Mouse (Mus musculus) forebrain, embryonic 10.5 days (tissue): ENCODE measurements around the gene Spata13. TPM values are rescaled to one million over a fixed set of nuclear protein-coding genes. Genes with fewer than 3 reads are reported as not detected.

Source experiments
- DNase-seq: peaks from one replicate; pipeline ENCODE4 v3.0.0-alpha.2; 2017; ENCODE audit warnings: low spot score; ENCODE audit errors: extremely low spot score
- H3K27ac ChIP-seq: fragments of 300-500 bp; sonication (generic); 2 replicates; pipeline ENCODE4 v1.5.1; 2016; ENCODE audit warnings: mild to moderate bottlenecking
- H3K27me3 ChIP-seq: fragments of 300-500 bp; sonication (generic); 2 replicates; pipeline ENCODE4 v1.6.1; 2016; ENCODE audit warnings: mild to moderate bottlenecking; ENCODE audit not compliant: poor library complexity, severe bottlenecking
- H3K36me3 ChIP-seq: fragments of 300-500 bp; sonication (generic); replicated peaks from 2 replicates; pipeline ENCODE4 v1.6.1; 2016; ENCODE audit warnings: mild to moderate bottlenecking, moderate library complexity
- H3K4me1 ChIP-seq: fragments of 300-500 bp; sonication (generic); 2 replicates; pipeline ENCODE4 v1.6.1; 2016
- H3K4me3 ChIP-seq: fragments of 300-500 bp; sonication (generic); 2 replicates; pipeline ENCODE4 v1.5.1; 2016; ENCODE audit warnings: mild to moderate bottlenecking, moderate library complexity
- H3K9me3 ChIP-seq: fragments of 300-500 bp; sonication (generic); 2 replicates; pipeline ENCODE4 v1.6.1; 2016; ENCODE audit warnings: mild to moderate bottlenecking, moderate library complexity
- WGBS: fragments of 180-500 bp; shearing (Covaris S2); methylation state at CpG from one replicate; pipeline ENCODE4 v1.1.7; 2016; 5-methylcytosine and 5-hydroxymethylcytosine counted together
- polyA plus RNA-seq: library from polyadenylated mRNA; unstranded; fragments of >200 nt; fragmentation: Nextera tagmentation; extraction: Ambion mirVana; gene quantifications from 2 replicates; pipeline ENCODE4 v1.2.1, GENCODE M21; 2016

Gene Spata13
- polyA plus RNA-seq, 1 experiment from 2014 or later = 102 TPM

DNA sequence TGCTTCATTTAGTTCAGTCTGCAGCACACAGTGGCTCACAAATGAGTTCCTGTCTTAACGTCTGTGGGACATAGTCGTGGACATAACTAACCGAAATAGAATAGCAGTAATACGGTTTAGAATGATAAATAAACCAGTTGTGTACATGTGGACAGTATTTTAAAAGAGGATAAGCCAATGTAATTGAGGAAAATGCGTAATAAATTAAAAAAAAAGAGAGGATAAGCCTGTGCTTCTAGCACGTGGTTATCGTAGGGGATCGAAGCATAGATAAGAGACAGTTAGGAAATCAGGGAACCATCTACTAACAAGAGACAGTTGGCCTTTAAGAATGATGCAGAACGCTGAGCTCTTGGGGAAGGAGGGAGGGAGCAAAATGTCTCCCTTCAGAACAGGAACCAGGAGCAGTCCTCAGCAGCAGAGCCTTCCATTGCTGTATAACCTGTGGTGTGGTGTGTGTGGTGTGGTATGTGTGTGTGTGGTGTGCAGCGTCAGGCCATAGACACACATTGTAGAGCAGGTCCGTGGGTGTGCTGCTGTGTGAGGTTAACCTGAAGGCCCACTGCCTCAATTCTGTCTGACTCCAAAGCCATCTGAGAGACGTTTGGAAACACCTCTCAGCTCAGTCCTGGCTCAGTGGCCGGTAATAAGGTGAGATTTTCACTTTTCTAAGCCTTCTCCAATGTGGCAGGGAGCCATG, 102.2 kb downstream of the Spata13 start:
- no peaks in the 10 kb centered on the region for H3K9me3 ChIP-seq
- H3K4me1 ChIP-seq = peaks cover 82% of the 10 kb centered on the region
- 61% methylated on average over 13 of the region's 13 CpGs for WGBS
- peak overlapping the region; percentile 83 for H3K27ac ChIP-seq
- H3K4me3 ChIP-seq = no peak overlapping the region
- no peaks in the 10 kb centered on the region for H3K27me3 ChIP-seq
- H3K36me3 ChIP-seq = peaks cover 54% of the 10 kb centered on the region
- no peak for DNase-seq

DNA sequence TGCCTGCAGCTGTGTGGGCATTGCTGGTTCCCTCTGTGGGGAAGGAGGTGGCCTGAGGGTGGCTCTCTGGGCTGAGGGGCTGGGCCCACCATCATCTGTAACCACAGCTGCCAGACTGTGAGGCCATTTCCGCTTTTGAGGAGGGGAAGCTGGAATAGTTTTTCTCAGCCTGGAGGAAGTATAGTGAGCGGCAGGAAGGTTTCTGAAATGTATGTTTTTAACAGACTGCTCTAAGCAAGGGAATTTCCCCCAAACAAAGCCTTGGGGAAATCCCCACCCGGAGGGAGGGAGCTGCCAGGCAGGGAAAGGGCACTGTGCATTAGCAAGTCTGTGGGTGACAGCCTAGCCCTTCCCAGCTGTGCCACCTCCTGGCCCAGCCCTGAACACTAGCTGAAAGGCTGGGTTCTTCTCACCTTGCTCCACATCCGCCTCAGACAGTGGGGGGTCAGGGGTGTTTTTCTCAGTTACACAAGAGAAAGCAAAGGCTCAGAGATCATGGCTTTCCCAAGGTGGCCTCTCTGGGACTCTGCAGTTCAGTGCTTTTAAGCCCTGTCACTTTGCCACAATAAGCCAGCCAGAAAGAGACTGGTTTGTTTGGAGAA, 102.9 kb downstream of the Spata13 start:
- Histone ChIP-seq H3K9me3 (no peaks in the 10 kb centered on the region), H3K27me3 (no peaks in the 10 kb centered on the region), H3K36me3 (peaks cover 53% of the 10 kb centered on the region), H3K27ac (peak overlapping the region; percentile 83), H3K4me1 (peaks cover 81% of the 10 kb centered on the region), H3K4me3 (peak overlapping the region; percentile 27; the same call in 1 of the 2 replicates)
- 8% methylated on average over 4 of the region's 4 CpGs for WGBS
- DNase-seq = peak; percentile 19

DNA sequence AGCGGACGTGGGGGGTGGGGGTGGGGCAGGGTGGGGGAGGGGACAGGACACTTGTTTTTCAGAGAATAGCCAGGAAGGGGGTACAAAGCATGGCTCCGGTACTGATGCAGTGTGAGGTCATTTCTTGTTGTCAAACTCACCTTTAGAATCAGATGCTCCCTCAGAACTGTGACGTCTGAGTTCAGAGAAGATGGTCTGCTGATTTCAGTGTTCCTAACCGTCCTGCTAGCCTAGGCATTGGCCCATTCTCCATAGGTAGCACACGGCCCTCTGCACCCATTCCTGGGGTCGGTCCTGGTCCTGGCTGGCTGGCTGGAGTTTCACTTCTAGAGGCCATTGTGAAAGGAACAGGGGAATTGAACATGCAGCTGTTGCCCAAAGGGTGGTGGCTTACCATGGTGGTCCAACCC, 103.4 kb downstream of the Spata13 start:
- Histone ChIP-seq H3K4me3 (peak overlapping the region; percentile 27; the same call in 1 of the 2 replicates), H3K4me1 (peaks cover 77% of the 10 kb centered on the region)
- WGBS = 19% methylated on average over 7 of the region's 7 CpGs

DNA sequence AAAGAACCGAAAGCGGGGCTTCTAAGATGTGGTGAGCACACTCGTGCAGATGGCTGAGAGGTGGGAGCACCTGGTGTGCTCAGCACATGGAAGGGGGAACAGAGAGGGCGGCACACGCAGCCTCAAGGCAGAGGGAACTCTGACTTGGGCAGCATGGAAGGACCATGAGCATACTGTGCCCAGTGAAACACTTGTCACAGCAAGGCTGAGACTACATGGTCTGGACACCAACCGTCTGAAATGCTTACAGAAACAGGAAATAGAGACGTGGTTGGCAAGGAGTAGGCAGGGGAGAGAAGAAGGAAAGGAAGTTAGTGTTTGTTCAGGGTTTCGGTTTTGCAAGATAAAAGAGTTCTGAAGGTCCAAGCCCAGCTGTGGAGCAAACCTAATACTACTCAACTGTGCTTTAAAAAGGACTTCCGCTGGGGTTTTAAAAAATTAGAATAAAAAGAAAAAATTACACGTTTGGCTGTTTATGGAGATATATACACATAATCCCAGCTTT, 104.7 kb downstream of the Spata13 start:
- no peaks in the 10 kb centered on the region for H3K9me3 ChIP-seq
- H3K27me3 ChIP-seq = no peaks in the 10 kb centered on the region
- peaks cover 59% of the 10 kb centered on the region for H3K36me3 ChIP-seq
- 0 out of 2 replicates have a peak overlapping the region, but pooled peaks have one; percentile 59 for H3K27ac ChIP-seq
- peaks cover 64% of the 10 kb centered on the region for H3K4me1 ChIP-seq
- no peak overlapping the region for H3K4me3 ChIP-seq
- WGBS = 73% methylated on average over 10 of the region's 10 CpGs
- no peak for DNase-seq

More for the DNA sequence above, 103.4 kb downstream of the Spata13 start:
- H3K27ac ChIP-seq = peak overlapping the region; percentile 83
- no peak for DNase-seq
- no peaks in the 10 kb centered on the region for H3K27me3 ChIP-seq
- H3K9me3 ChIP-seq = no peaks in the 10 kb centered on the region
- H3K36me3 ChIP-seq = peaks cover 55% of the 10 kb centered on the region

DNA sequence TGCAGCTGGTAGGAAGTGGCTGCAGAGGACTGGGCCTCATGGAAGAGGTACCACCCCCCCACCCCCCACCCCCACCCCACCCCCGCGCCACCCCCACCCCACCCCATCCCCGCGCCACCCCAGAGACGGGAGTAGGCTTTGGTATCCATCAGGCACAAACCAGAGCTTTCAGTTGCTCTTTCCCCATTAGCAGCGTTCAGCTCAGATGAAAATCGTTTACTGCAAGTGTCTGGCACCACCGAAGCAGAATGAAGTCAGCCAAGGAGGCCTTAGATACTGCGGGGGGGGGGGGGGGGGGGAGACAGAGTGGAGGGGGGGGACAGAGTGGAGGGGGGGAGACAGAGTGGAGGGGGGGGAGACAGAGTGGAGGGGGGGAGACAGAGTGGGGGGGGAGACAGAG, 105.4 kb downstream of the Spata13 start:
- H3K36me3 ChIP-seq = peaks cover 61% of the 10 kb centered on the region
- H3K9me3 ChIP-seq = no peaks in the 10 kb centered on the region
- peak overlapping the region; percentile 48; the same call in 1 of the 2 replicates for H3K27ac ChIP-seq
- H3K27me3 ChIP-seq = no peaks in the 10 kb centered on the region
- no peak overlapping the region for H3K4me3 ChIP-seq
- WGBS = 23% methylated on average over 8 of the region's 9 CpGs
- DNase-seq = no peak
- peaks cover 58% of the 10 kb centered on the region for H3K4me1 ChIP-seq

DNA sequence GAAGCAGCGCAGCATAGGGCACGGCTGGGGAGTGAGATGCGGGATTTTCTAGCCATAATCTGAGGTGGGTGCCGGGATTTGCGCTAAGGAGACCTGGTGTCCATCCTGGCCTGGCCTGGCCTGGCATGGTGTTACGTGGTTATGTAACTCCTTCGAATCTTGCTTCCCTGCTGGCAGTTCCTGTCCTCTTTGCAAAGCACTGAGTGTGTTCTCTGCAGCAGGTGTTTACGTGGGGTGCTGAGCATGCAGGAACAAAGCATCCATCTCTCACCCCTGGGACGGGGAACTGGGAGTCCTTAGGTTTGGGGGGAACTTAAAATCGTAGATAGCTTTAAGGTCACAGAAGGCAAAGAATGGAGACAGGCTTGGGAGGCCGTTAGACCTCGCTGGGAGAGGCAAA, 105.8 kb downstream of the Spata13 start:
- H3K4me1 ChIP-seq = peaks cover 54% of the 10 kb centered on the region
- no peak for DNase-seq

DNA sequence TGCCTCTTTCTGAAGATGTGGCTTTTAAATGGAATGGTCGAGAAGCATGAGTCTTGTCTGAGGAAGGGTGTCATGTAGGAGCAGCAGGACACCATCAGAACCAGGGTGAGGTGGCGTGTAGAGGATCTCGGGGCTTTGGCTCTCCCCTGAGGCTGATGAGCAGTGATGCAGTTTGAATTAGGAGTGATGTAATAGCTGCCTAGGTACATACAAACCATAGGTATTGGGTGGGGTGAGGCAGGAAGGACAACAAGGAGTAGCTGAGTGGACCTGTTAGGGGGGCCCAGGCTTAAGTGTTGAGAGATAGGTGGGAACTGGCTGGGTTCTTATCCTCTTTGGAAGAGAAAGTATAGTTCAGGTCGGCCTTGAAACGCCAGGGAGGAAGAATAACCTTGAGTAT, 106.7 kb downstream of the Spata13 start:
- WGBS = 89% methylated on average over 5 of the region's 5 CpGs
- H3K4me1 ChIP-seq = peaks cover 45% of the 10 kb centered on the region
- no peaks in the 10 kb centered on the region for H3K9me3 ChIP-seq
- H3K27me3 ChIP-seq = no peaks in the 10 kb centered on the region
- no peak overlapping the region for H3K27ac ChIP-seq
- no peak overlapping the region for H3K4me3 ChIP-seq
- DNase-seq = no peak
- H3K36me3 ChIP-seq = peaks cover 63% of the 10 kb centered on the region

More for the DNA sequence above, 105.8 kb downstream of the Spata13 start:
- H3K27ac ChIP-seq = peak overlapping the region; percentile 48
- H3K36me3 ChIP-seq = peaks cover 61% of the 10 kb centered on the region
- no peaks in the 10 kb centered on the region for H3K9me3 ChIP-seq
- no peak overlapping the region for H3K4me3 ChIP-seq
- WGBS = 85% methylated on average over 12 of the region's 12 CpGs
- no peaks in the 10 kb centered on the region for H3K27me3 ChIP-seq

DNA sequence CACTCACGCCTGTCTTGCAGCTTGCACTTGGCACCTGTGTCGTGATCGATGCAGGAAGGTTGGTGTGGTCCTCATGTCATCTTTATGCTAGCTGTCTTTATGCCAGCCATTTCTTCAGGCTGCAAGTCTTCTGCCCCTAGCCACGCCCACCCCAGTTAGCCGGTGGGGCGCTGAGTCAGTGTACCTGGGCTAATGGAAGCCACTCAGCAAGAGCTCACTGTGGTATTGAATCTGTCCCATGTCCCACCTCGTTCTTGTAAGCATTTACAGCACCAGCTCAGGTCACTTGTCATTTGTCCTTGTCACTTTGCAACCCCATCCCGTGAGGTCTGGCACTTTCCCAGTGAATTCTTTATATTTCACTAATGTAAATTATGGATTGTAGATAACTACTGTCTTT, 107.2 kb downstream of the Spata13 start:
- Histone ChIP-seq H3K9me3 (no peaks in the 10 kb centered on the region), H3K27me3 (no peaks in the 10 kb centered on the region), H3K27ac (no peak overlapping the region), H3K36me3 (peaks cover 68% of the 10 kb centered on the region), H3K4me3 (no peak overlapping the region), H3K4me1 (peaks cover 39% of the 10 kb centered on the region)
- WGBS = 84% methylated on average over 8 of the region's 8 CpGs
- DNase-seq = no peak

DNA sequence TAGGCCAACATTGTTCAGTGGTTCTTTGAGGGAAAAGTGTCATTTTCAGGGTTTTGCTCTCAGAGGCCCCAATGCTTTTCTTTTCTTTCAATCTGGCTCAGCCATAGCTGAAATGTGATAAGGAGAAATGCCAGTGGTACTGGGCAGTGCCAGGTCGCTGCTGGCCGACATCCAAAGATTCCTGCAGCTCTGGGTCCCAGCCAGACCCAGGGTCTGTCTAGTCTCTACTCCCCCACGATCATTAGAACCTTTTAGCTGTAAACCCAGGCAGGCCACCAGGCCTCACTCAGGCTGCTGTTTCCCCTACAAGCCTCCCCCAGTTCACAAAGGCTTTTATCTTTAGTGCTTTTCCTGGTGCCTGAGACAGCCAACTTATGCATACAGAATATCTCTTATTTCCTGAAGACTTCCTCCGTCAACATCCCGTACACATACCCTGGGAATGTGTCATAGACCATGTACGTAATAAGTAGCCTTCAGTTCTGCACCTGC, 107.7 kb downstream of the Spata13 start:
- Histone ChIP-seq H3K27ac (0 out of 2 replicates have a peak overlapping the region, but pooled peaks have one; percentile 3), H3K9me3 (no peaks in the 10 kb centered on the region), H3K36me3 (peaks cover 68% of the 10 kb centered on the region), H3K27me3 (no peaks in the 10 kb centered on the region), H3K4me3 (no peak overlapping the region), H3K4me1 (peaks cover 34% of the 10 kb centered on the region)
- DNase-seq = no peak
- 91% methylated on average over 6 of the region's 6 CpGs for WGBS

DNA sequence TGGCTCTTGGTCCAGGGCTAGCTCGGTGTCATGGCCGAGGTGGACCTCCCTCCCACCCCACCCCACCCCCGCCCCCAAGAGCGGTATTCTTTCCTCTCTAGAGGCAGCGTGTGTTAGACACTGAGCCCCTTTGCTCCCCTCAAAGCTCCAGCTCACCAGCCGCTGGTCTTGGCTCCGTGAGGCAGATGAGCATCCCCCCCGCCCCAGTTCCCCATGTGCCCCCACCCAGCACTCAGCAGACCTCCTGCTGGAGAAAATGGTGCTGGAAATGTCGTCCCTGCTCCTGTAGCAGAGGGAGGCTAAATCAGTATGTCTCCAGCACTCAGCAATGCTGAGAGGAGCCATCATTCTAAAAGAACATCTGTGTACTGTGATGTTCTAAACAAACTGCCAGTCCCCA, 109.9 kb downstream of the Spata13 start:
- Histone ChIP-seq H3K27ac (peak overlapping the region; percentile 25; the same call in 1 of the 2 replicates), H3K36me3 (peaks cover 83% of the 10 kb centered on the region), H3K27me3 (no peaks in the 10 kb centered on the region), H3K4me1 (peaks cover 13% of the 10 kb centered on the region), H3K4me3 (no peak overlapping the region), H3K9me3 (no peaks in the 10 kb centered on the region)
- no peak for DNase-seq
- WGBS = 81% methylated on average over 9 of the region's 9 CpGs

DNA sequence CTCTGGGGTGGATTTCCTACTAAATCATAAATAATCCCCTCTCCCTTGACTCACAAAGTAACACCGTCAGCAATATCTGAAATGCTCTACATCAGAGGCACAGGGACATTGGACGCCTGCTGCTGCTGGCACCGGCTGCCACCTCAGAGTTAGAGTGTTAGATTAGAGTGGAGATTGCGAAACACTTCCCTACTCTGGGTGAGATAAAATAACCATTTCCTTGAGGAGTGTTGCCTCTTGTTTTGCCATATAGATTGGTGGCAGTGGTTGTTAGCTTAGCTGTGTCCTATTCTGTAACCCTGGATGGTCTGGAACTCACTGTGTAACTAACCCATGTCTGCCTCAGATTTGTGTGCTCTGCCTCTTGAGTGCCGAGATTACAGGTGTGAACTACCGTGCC, 111.4 kb downstream of the Spata13 start:
- 91% methylated on average over 6 of the region's 6 CpGs for WGBS
- H3K27me3 ChIP-seq = no peaks in the 10 kb centered on the region
- no peak overlapping the region for H3K4me3 ChIP-seq
- H3K9me3 ChIP-seq = no peaks in the 10 kb centered on the region
- no peak for DNase-seq
- peaks cover 98% of the 10 kb centered on the region for H3K36me3 ChIP-seq
- H3K4me1 ChIP-seq = no peaks in the 10 kb centered on the region
- H3K27ac ChIP-seq = no peak overlapping the region

DNA sequence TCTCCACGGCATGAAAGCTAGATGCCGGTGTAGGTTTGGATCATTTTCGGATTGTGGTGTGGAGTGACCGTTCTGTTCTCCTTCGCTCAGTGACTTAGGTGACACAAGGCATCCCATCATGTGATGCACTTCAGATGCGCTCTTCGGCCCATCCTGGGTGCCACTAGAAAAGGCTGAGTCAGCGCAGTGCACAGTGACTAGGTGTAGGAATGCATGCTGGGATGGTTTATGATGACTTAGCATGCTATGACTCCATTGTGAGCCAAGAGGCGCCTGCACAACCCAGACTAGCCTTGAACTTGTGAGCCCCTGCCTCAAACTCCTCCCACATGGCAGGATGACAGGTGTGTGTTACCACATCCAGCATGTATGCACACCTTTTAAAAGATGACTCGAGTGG, 112.3 kb downstream of the Spata13 start:
- H3K27ac ChIP-seq = no peak overlapping the region
- H3K4me1 ChIP-seq = no peaks in the 10 kb centered on the region
- WGBS = 95% methylated on average over 10 of the region's 10 CpGs
- H3K27me3 ChIP-seq = no peaks in the 10 kb centered on the region
- DNase-seq = no peak
- no peaks in the 10 kb centered on the region for H3K9me3 ChIP-seq
- no peak overlapping the region for H3K4me3 ChIP-seq
- H3K36me3 ChIP-seq = peaks cover 99% of the 10 kb centered on the region
